In the genomic region with DNA sequence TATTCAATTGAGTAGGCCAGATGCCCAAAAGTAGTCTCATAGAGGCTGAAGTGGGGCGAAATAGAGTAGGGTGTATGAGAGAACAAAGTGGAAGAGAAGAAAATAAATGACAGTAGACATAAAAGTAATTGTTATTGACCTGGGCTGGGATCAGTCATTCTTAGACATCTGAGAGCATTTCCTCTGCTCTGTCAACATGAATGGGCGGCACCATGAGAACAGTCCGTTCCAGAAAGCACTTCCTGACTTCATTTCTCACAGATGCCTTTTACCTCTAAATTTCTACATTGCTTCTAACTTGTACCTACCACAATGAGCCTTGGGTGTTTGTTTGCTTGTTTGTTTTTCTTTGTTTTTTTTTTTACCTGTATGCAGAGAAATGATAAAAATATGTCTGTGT, we compare ENCODE assay signal across 26 mouse cellular contexts.
DNase-seq lines count a peak whose midpoint lies in the region; ATAC-seq and TF ChIP-seq lines count a peak whose summit lies in the region.
"Had no signal": no experiment of that assay in that cellular context is flagged by ENCODE, and none has a peak within 500 bp of the region (broad histone marks: within the 10 kb centered on the region; RNA-seq: fewer than 3 reads in every experiment).

No protein-coding gene starts in this region.

- H3K4me1 ChIP-seq in kidney, adult 2 months (ENCODE audit: control insufficient read depth, insufficient read depth, low read length), result no peaks in the 10 kb centered on the region
- no peaks in the 10 kb centered on the region for H3K4me1 ChIP-seq in lung, embryonic 15.5 days
- peaks cover 5% of the 10 kb centered on the region; the same call in 1 of the 2 replicates for H3K4me1 ChIP-seq in lung, adult 2 months (ENCODE audit: control insufficient read depth, insufficient read depth, low read length)
- H3K4me1 ChIP-seq in lung, postnatal 0 days (ENCODE audit: insufficient read depth, low read depth, low read length), result no peaks in the 10 kb centered on the region
- H3K4me1 ChIP-seq: embryonic facial prominence, embryonic 13.5 days; forebrain, embryonic 12.5 days; forebrain, embryonic 15.5 days had no signal

- 78% methylated on average over 3 of the region's 3 CpGs for WGBS in kidney, adult 2 months
- WGBS in lung, embryonic 15.5 days, result 58% methylated on average over 3 of the region's 3 CpGs
- 57% methylated on average over 3 of the region's 3 CpGs for WGBS in lung, adult 2 months
- 59% methylated on average over 3 of the region's 3 CpGs for WGBS in lung, postnatal 0 days

- peak; percentile 92 for TF ChIP-seq EP300 in lung, postnatal 0 days (IDR thresholded peaks at IDR 0.05)

- no peak for ATAC-seq in lung, embryonic 15.5 days (ENCODE audit: borderline replicate concordance, extremely low read depth, low FRiP score, low TSS enrichment)
- peak; percentile 74 for ATAC-seq in lung, postnatal 0 days
- ATAC-seq: activated CD4-positive, CD25-positive, alpha-beta regulatory T cell, adult 4 months; forebrain, embryonic 15.5 days had no signal

- no peaks in the 10 kb centered on the region for H3K9me3 ChIP-seq in lung, embryonic 15.5 days
- no peaks in the 10 kb centered on the region for H3K9me3 ChIP-seq in lung, postnatal 0 days (ENCODE audit: low read length)
- H3K9me3 ChIP-seq: embryonic facial prominence, embryonic 10.5 days; embryonic facial prominence, embryonic 13.5 days; forebrain, embryonic 12.5 days; forebrain, embryonic 15.5 days; heart, embryonic 10.5 days; heart, embryonic 13.5 days had no signal

- no peak overlapping the region for H3K9ac ChIP-seq in lung, embryonic 15.5 days
- no peak overlapping the region for H3K9ac ChIP-seq in lung, postnatal 0 days (replicated peaks; ENCODE audit: low read depth)
- H3K9ac ChIP-seq: embryonic facial prominence, embryonic 13.5 days; forebrain, embryonic 12.5 days; forebrain, embryonic 15.5 days; heart, embryonic 13.5 days had no signal

- H3K27ac ChIP-seq in kidney, adult 2 months (ENCODE audit: insufficient read depth, low read depth, low read length), result peak overlapping the region; percentile 56; the same call in 1 of the 2 replicates
- H3K27ac ChIP-seq in lung, embryonic 15.5 days, result peak overlapping the region; percentile 14; the same call in 1 of the 2 replicates
- 0 out of 2 replicates have a peak overlapping the region, but pooled peaks have one; percentile 27 for H3K27ac ChIP-seq in lung, postnatal 0 days (ENCODE audit: low read length)
- H3K27ac ChIP-seq: embryonic facial prominence, embryonic 10.5 days; embryonic facial prominence, embryonic 13.5 days; forebrain, embryonic 12.5 days; forebrain, embryonic 15.5 days; heart, adult 2 months; heart, embryonic 10.5 days; heart, embryonic 13.5 days had no signal

- no peak overlapping the region for H3K4me3 ChIP-seq in kidney, adult 2 months (ENCODE audit: insufficient read depth, low read depth, low read length)
- no peak overlapping the region for H3K4me3 ChIP-seq in lung, embryonic 15.5 days
- no peak overlapping the region for H3K4me3 ChIP-seq in lung, adult 2 months (replicated peaks; ENCODE audit: extremely low read depth, low read depth, low read length)
- H3K4me3 ChIP-seq in lung, postnatal 0 days (ENCODE audit: low read depth, low read length), result no peak overlapping the region
- H3K4me3 ChIP-seq: embryonic facial prominence, embryonic 10.5 days; embryonic facial prominence, embryonic 13.5 days; erythroblast, embryonic 14.5 days; forebrain, embryonic 12.5 days; forebrain, embryonic 15.5 days; heart, adult 2 months; heart, embryonic 10.5 days; heart, embryonic 13.5 days had no signal

- H3K4me2 ChIP-seq in lung, embryonic 15.5 days, result no peak overlapping the region
- no peak overlapping the region for H3K4me2 ChIP-seq in lung, postnatal 0 days (replicated peaks; ENCODE audit: low read depth, low read length)
- H3K4me2 ChIP-seq: embryonic facial prominence, embryonic 13.5 days; forebrain, embryonic 12.5 days; forebrain, embryonic 15.5 days; heart, embryonic 13.5 days had no signal

- no peaks in the 10 kb centered on the region for H3K36me3 ChIP-seq in kidney, adult 2 months (ENCODE audit: control insufficient read depth, insufficient read depth, low read length)
- no peaks in the 10 kb centered on the region for H3K36me3 ChIP-seq in lung, embryonic 15.5 days
- H3K36me3 ChIP-seq in lung, postnatal 0 days (ENCODE audit: insufficient read depth, low read length), result no peaks in the 10 kb centered on the region
- H3K36me3 ChIP-seq: embryonic facial prominence, embryonic 10.5 days; embryonic facial prominence, embryonic 13.5 days; forebrain, embryonic 12.5 days; forebrain, embryonic 15.5 days; heart, embryonic 10.5 days; heart, embryonic 13.5 days had no signal

- TF ChIP-seq CTCF in kidney, adult 2 months (conservative IDR thresholded peaks at IDR 0.05; ENCODE audit: insufficient read depth, insufficient read length, low read depth, low read length), result no peak
- TF ChIP-seq CTCF in lung, adult 2 months (IDR thresholded peaks at IDR 0.05; ENCODE audit: insufficient read depth, low read length), result no peak
- no peak for TF ChIP-seq CTCF in lung, postnatal 0 days (IDR thresholded peaks at IDR 0.05)

- TF ChIP-seq POLR2A in kidney, adult 2 months (IDR thresholded peaks at IDR 0.05; ENCODE audit: low read depth, low read length), result no peak
- no peak for TF ChIP-seq POLR2A in lung, adult 2 months (IDR thresholded peaks at IDR 0.05; ENCODE audit: borderline replicate concordance, extremely low read depth, low read depth, low read length)

- H3K27me3 ChIP-seq in kidney, adult 2 months (replicated peaks; ENCODE audit: control insufficient read depth, insufficient read depth, low read length), result no peaks in the 10 kb centered on the region
- no peaks in the 10 kb centered on the region for H3K27me3 ChIP-seq in lung, embryonic 15.5 days
- H3K27me3 ChIP-seq in lung, postnatal 0 days (replicated peaks; ENCODE audit: insufficient read depth, low read length), result no peaks in the 10 kb centered on the region
- H3K27me3 ChIP-seq: embryonic facial prominence, embryonic 13.5 days; forebrain, embryonic 12.5 days; forebrain, embryonic 15.5 days; heart, embryonic 13.5 days had no signal

- DNase-seq in kidney, adult 2 months, result peak; percentile 28
- no peak for DNase-seq in kidney, postnatal 4 days
- DNase-seq in lung, adult 2 months, result no peak
- DNase-seq in lung, postnatal 0 days (ENCODE audit: low spot score), result peak; percentile 30
- peak; percentile 52 for DNase-seq in lung, postnatal 36 days
- no peak for DNase-seq in testis, postnatal 14 days (ENCODE audit: low spot score)
- DNase-seq: adrenal gland, adult 8-10 months; adrenal gland, postnatal 25 days; cerebellum, adult 11-12 months; cerebellum, adult 8-10 months; cerebellum, postnatal 10 days; cerebellum, postnatal 36 days; embryo, embryonic 11 days; gastrocnemius, postnatal 25 days; heart, adult 2 months; heart, postnatal 14 days; heart, postnatal 4 days had no signal

Comparison
In these comparisons a context has a peak if more than half of its experiments do, and no peak if none do; other contexts are left out.
1. DNase-seq: peak in kidney, adult 2 months (single experiment), lung, postnatal 0 days (single experiment) and lung, postnatal 36 days (single experiment); none in kidney, postnatal 4 days (0 of 2), lung, adult 2 months (single experiment) and testis, postnatal 14 days (single experiment).
2. Peak in every context shown above with its lines, with median percentiles within 50 percentile points of each other: H3K27ac ChIP-seq.